In the genomic region with DNA sequence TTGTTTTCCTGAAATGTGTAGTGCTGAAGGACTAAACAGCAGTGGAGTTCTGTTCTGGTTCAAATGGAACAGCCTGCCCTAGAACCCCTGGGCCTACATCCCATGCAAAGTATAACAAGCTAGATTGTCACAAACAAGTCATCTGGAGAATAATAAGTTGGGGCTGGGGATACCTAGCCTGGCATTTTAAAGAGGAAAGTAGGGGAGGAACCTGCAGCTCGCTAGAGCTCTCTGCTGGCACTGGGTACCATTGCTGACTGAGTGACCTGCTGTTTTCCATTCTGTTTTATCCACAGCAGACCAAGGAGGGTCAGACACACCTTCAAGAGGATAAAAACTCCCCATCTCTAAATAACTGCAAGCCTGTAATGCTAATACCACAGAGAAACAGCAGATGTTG, we compare ENCODE assay signal across 14 mouse cellular contexts. TPM values are rescaled to one million over a fixed set of nuclear protein-coding genes. Genes with fewer than 3 reads are reported as not detected.
A peak's percentile ranks its signal among the peaks of the same experiment; 100 is the strongest.
DNase-seq lines count a peak whose midpoint lies in the region; ATAC-seq and TF ChIP-seq lines count a peak whose summit lies in the region.
"Had no signal": no experiment of that assay in that cellular context is flagged by ENCODE, and none has a peak within 500 bp of the region (broad histone marks: within the 10 kb centered on the region; RNA-seq: fewer than 3 reads in every experiment).

No protein-coding gene starts in this region.

- H3K36me3 ChIP-seq in midbrain, embryonic 15.5 days (replicated peaks): no peaks in the 10 kb centered on the region
- H3K36me3 ChIP-seq: limb, embryonic 10.5 days had no signal

- WGBS in midbrain, embryonic 15.5 days: 44% methylated on average over 1 of the region's 1 CpGs

- no peak overlapping the region for H3K4me3 ChIP-seq in midbrain, embryonic 15.5 days
- H3K4me3 ChIP-seq: limb, embryonic 10.5 days had no signal

- TF ChIP-seq CTCF in Patski (IDR thresholded peaks at IDR 0.05): peak; percentile 32

- no peak for ATAC-seq in Patski
- no peak for ATAC-seq in midbrain, embryonic 15.5 days (replicated peaks)
- ATAC-seq: forebrain, postnatal 0 days; inflammation-experienced regulatory T-cells, adult 6 months; midbrain, embryonic 16.5 days had no signal

- H3K9me3 ChIP-seq in midbrain, embryonic 15.5 days: no peaks in the 10 kb centered on the region
- H3K9me3 ChIP-seq: limb, embryonic 10.5 days had no signal

- no peak overlapping the region for H3K9ac ChIP-seq in midbrain, embryonic 15.5 days
- H3K9ac ChIP-seq: forebrain, postnatal 0 days; lung, embryonic 14.5 days had no signal

- no peaks in the 10 kb centered on the region for H3K27me3 ChIP-seq in Patski
- no peaks in the 10 kb centered on the region for H3K27me3 ChIP-seq in midbrain, embryonic 15.5 days (replicated peaks)

- H3K4me1 ChIP-seq in midbrain, embryonic 15.5 days: peaks cover 18% of the 10 kb centered on the region

- peak; percentile 21 to 26 for DNase-seq in cerebellum, adult 18-20 months
- DNase-seq in cerebellum, adult 11-12 months: no peak
- DNase-seq in layer of hippocampus, adult 11-12 months (ENCODE audit: low spot score): peak; percentile 58
- DNase-seq in layer of hippocampus, postnatal 36 days: no peak
- peak; percentile 77 for DNase-seq in 3T3-L1 (ENCODE audit: low read depth, low spot score)
- no peak for DNase-seq in Patski (ENCODE audit: low read depth, low spot score)
- DNase-seq in urinary bladder, adult 18-20 months (ENCODE audit: low spot score in 2 of 2): no peak
- DNase-seq: adrenal gland, postnatal 36 days; forebrain, postnatal 0 days; lung, embryonic 14.5 days had no signal

- H3K4me2 ChIP-seq in midbrain, embryonic 15.5 days: no peak overlapping the region
- H3K4me2 ChIP-seq: lung, embryonic 14.5 days had no signal

- in situ Hi-C loops in Patski (cut with MboI; ENCODE audit: low pct_unique_long_range_greater_than_20kb): no loop called here

- POLR2A ChIA-PET in Patski (lab: Charles Lee): interaction anchor here (0.6 kb wide), 1 partner anchor 432 kb away, joined by 4 read pairs; no protein-coding TSS in a partner anchor

- CTCF ChIA-PET in Patski (lab: Charles Lee): no interaction called here

- no peak overlapping the region for H3K27ac ChIP-seq in midbrain, embryonic 15.5 days
- H3K27ac ChIP-seq: limb, embryonic 10.5 days had no signal

RNA-seq across cellular contexts. Expression of gene Oscp1, which starts 4.5 kb away (rescaled TPM):
- total RNA-seq in layer of hippocampus, postnatal 36 days (2021): 10 to 100 TPM; 42.1 to 48.0 TPM
- 13.5 TPM for polyA plus RNA-seq in Patski (2021)
- 43.7 and 47.7 TPM in 2 replicates for polyA plus RNA-seq in midbrain, embryonic 15.5 days (2015; fragmentation: Nextera tagmentation; extraction: Ambion mirVana)

RNA-seq across cellular contexts. Expression of gene Mrps15, which starts 16.1 kb away (rescaled TPM):
- 10 to 100 TPM; 44.1 to 44.9 TPM for total RNA-seq in layer of hippocampus, postnatal 36 days (2021)
- polyA plus RNA-seq in Patski (2021): 56.7 TPM
- polyA plus RNA-seq in midbrain, embryonic 15.5 days (2015; fragmentation: Nextera tagmentation; extraction: Ambion mirVana): 130 and 131 TPM in 2 replicates

RNA-seq across cellular contexts. Expression of gene Lsm10, which starts 33.6 kb away (rescaled TPM):
- total RNA-seq in layer of hippocampus, postnatal 36 days (2021): 10 to 100 TPM; 16.5 to 18.1 TPM
- polyA plus RNA-seq in Patski (2021): 30.7 TPM
- polyA plus RNA-seq in midbrain, embryonic 15.5 days (2015; fragmentation: Nextera tagmentation; extraction: Ambion mirVana): 48.7 and 53.0 TPM in 2 replicates

RNA-seq across cellular contexts. Expression of gene Csf3r, which starts 38.5 kb away (rescaled TPM):
- total RNA-seq in layer of hippocampus, postnatal 36 days (2021): 1 to 10 TPM; 4.4 to 4.5 TPM
- polyA plus RNA-seq in Patski (2021): not detected
- 0.60 and 0.74 TPM in 2 replicates for polyA plus RNA-seq in midbrain, embryonic 15.5 days (2015; fragmentation: Nextera tagmentation; extraction: Ambion mirVana)

RNA-seq across cellular contexts. Expression of gene Stk40, which starts 40.9 kb away (rescaled TPM):
- total RNA-seq in layer of hippocampus, postnatal 36 days (2021): 10 to 100 TPM; 28.5 to 29.0 TPM
- 11.8 TPM for polyA plus RNA-seq in Patski (2021)
- 34.4 and 35.2 TPM in 2 replicates for polyA plus RNA-seq in midbrain, embryonic 15.5 days (2015; fragmentation: Nextera tagmentation; extraction: Ambion mirVana)

Comparison
In these comparisons a context has a peak if more than half of its experiments do, and no peak if none do; other contexts are left out.
1. DNase-seq: peak in cerebellum, adult 18-20 months (2 of 2), layer of hippocampus, adult 11-12 months (single experiment) and 3T3-L1 (single experiment); none in cerebellum, adult 11-12 months (single experiment), layer of hippocampus, postnatal 36 days (0 of 2), Patski (single experiment) and urinary bladder, adult 18-20 months (0 of 2).